Mouse (Mus musculus) kidney, adult 2 months (tissue): Measurements from ENCODE around the gene AI413582.

Source experiments
- CTCF ChIP-seq: fragments of 200-500 bp; conservative IDR thresholded peaks from 2 replicates; pipeline ENCODE4 v1.5.1; 2011; ENCODE audit warnings: low read depth, mild to moderate bottlenecking, control low read depth, low read length, moderate library complexity, mixed read lengths; ENCODE audit not compliant: insufficient read depth, insufficient read length
- POLR2A ChIP-seq: fragments of 200-500 bp; IDR thresholded peaks from one replicate; pipeline ENCODE4 v1.6.1; 2011; ENCODE audit warnings: low read depth, low read length, control low read depth

- TF ChIP-seq POLR2A (no peak), CTCF (no peak)
These were observed 34.7 kb upstream of the AI413582 start for GRCm38 (mm10) chr17:27600286-27600685.
